Mouse (Mus musculus): ENCODE measurements around the gene Arpp19.

Gene Arpp19

DNA sequence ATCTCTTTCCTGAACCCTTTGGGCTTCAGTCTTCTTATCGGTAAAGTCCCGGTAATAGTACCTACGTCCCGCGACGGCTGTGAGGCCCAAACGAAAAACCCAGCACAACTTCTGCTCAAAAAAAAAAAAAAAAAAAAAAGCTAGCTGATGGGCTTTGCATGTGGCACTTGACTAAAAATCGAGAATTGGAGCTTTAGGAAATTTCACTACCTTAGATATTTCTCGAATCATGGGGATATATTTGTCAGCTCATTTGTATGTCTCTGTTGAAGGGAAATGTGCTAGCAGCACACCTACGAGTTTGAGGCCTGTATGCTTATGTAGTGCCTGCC is 909 bp downstream of the Arpp19 start:
- no peak for DNase-seq (ENCODE audit: low read depth, low spot score)

DNA sequence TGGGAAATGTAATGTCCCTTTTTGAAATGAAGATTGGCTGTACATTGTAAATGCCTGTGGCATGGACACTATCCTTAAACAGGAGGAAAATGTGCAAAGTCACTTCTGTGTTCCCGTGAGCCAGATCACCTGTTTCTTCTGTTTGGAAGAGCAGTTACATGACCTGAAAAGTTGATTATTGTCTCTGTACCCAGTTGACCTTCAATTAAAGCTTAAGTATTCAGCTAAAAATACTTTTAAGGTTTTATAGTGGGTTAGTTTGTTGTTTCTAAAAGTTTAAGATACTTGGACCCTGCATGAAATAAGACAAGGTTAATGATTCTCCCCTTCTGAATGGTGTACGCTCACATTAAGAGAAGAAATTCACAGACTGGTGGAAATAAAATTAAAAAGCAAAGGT is 3.2 kb downstream of the Arpp19 start:
- DNase-seq (ENCODE audit: low read depth, low spot score), result no peak

DNA sequence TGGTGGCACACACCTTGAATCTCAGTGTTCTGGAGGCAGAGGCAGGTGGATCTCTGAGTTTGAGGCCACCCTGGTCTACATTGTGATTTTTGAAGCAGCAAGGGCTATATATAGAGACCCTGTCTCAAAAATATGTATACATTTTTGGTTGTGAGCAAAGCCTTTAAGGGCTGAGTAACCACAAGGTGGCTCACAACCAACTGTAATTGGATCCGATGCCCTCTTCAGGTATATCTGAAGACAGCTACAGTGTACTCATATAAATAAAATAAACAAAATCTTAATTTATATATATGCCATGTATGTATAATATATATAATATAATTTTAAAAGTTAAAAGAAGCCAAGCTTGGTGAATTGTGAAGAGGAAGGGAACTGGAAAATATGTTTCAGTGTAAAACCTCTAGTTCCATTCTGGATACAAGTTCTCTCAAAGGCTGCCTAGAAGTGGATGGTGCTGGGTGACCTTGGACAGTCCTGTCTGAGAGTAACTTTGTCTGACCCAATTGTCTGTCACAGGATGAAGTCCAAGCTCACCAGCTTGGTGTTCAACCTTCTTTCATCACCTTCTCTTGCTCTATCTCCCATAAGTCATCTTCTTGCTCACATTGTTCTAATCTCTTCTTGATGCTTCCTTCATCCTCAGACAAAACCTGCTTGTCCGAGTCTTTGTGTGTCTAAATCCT is 4.6 kb downstream of the Arpp19 start:
- DNase-seq (ENCODE audit: low read depth, low spot score), result no peak

DNA sequence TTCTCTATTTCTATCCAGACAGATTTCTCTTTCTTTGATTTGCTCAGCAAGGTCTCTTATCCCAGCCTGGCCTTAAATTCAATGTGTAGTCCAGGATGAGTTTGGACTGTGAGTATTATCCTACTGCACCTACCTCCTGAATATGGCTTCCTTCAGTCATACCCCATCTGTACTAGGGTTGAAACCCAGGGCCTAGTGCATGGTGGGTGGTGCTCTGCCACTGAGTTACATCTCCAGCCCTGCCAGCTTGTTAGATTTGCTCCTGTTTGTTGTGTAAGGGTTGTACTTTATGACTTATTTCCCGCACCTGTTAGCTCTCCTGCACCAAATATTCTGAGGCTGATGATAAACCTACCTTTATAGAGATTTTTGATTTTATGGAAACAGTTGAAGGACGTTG is 5.8 kb downstream of the Arpp19 start:
- no peak for DNase-seq (ENCODE audit: low read depth, low spot score)

DNA sequence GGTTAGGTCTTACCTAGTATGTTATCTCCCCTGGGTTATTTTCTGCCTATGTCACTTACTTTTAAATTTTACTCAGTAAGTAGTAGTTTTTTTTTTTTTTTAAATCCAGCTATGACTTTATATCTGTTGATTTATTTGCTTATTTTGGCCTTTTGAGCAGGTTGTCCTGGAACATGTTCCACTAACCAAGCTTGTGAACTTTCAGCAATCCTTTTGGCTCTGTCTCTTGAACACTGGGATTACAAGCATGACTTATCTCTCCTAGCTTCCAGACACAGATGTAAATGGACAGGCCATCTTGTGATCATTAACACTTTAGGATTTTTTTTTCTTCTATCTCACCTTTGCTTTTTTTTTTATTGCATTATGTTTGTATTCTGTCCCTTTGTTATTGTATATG is 9.7 kb downstream of the Arpp19 start:
- no peak for DNase-seq (ENCODE audit: low read depth, low spot score)

DNA sequence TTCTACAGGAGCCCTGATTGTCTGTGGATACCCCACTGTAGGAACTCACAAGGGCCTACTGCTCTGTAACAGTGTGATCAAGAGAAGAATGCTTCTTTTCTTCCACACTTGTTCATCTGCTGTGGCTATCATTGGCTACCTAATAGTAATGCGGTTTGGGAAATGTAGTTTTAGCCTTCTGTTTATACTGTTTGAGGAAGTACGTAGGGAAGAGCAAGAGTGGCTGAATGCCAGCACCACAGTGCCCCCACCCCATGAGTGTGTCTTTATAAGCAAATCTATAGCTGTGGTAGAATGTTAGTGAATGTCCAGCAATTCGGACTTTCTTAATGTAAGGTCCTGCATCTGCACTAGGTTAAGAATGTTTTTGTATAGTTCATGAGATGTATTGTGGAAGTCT is 11.7 kb downstream of the Arpp19 start:
- no peak for DNase-seq (ENCODE audit: low read depth, low spot score)

DNA sequence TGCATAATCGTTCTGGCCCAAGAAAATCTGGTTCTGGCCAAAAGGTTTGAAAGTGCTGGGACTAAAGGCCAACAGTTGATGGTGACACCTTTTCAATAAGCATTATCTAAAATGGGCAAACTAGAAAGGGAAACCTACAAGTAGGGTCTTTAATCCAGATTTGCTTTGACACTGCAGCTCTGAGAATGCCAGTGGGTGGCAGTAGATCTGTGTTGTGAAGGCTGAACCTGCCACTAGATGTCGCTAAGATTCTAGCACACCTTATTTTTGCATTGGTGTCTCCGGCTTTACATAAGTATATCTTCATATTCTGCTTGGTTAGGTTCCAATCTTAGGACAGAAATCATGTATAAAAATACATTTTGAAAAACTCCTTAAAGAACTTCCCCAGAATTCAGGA is 12.6 kb downstream of the Arpp19 start:
- DNase-seq (ENCODE audit: low read depth, low spot score), result peak; percentile 64

DNA sequence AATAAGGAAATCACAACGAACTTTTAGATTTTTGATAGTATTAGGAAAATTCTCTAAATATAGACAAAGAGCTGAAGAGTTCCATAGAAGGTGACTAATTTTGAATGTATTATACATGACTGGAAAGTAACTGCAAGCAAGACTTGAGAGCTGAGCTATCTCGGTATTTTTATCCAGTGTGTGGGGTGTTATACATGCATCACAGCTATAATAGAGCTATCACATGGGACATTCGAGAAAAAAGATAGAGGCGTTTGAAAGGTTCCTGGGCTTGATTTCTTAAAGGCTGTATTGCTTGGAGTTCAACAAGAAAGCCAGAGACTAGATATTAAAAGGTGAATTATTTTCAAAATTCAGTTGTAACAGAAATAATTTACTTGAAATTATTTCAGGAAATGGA is 14.4 kb downstream of the Arpp19 start:
- DNase-seq (ENCODE audit: low read depth, low spot score), result no peak

DNA sequence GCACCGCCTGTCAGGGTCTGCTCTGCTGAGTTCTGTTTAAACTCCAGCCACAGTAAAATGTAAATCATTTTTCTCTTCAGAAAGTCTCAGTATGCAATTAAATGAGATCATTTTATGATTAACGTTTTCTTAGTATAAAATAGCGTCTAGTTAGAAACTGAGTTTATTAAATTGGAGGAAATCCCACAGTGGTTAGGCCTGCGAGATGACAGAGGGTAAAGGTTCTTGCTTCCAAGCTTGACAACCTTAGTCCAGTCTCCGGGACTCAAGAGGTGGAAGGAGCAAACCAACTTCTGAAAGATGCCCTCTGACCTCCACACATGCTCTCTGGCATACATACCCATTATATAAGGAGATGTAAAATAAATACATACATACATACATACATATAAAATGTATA is 17.6 kb downstream of the Arpp19 start:
- no peak for DNase-seq (ENCODE audit: low read depth, low spot score)

DNA sequence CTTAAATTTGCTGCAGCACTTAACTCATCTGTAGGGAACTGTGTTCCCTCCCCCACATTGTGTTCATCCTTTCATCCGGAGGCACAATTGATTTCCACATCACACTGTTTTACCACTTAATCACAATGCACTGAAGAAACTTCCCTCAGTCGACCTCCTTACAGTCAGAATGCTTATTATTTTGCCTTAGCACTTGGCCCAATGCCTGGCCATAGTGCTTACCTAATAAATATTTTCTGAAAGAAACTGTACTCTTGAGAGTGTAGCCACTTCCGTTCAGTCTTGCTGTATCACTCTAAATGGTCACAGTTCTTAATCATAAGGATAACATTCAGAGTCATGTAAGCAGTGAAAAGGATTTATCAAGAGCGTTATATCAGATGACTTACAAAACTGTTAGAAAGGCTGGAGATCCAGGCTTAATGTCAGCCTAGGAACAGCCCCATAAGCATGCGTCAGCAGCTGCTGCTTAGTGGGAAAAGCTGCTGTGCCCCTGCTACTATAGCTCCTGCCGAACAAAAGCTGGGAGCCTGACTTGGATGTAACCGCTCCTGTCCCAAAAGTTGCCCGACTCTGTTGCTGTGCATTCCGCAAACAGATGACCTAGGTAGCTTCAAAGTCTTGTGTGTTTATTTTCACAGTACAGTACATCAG is 27.4 kb downstream of the Arpp19 start:
- DNase-seq (ENCODE audit: low read depth, low spot score), result no peak

DNA sequence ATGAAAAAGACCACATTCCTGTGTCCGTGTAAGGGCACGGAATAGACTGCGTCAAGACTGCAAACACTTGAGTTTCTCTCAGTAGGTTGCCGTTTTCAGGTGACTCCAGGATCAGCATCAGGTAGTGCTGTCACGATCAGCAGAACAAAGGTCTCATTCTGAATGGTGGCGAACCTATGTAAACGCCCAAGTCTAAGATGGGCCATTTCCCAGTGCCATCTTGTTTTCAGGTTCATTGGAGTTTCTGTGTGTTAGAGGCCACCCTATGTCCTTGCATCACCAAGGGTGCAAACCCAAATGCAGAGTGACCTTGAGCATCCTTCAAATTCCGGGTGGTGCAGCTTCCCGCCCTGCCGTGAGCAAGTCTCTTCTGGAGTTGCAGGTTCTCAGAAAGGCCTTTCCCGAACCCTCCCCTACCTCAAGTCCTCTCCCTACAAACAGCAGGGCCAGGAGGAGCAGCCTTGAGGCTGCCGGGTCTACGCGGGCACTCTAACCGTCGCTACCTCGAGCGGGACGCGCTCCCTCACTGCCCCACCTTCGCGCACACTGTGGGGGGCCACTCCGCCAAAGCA is 33.1 kb downstream of the Arpp19 start, which contains the start of gene Myo5a:
Gene Myo5a (plus strand): TSS at position 559 of the 572 bp plus-strand sequence.
- peak; percentile 31 for DNase-seq (ENCODE audit: low read depth, low spot score)

DNA sequence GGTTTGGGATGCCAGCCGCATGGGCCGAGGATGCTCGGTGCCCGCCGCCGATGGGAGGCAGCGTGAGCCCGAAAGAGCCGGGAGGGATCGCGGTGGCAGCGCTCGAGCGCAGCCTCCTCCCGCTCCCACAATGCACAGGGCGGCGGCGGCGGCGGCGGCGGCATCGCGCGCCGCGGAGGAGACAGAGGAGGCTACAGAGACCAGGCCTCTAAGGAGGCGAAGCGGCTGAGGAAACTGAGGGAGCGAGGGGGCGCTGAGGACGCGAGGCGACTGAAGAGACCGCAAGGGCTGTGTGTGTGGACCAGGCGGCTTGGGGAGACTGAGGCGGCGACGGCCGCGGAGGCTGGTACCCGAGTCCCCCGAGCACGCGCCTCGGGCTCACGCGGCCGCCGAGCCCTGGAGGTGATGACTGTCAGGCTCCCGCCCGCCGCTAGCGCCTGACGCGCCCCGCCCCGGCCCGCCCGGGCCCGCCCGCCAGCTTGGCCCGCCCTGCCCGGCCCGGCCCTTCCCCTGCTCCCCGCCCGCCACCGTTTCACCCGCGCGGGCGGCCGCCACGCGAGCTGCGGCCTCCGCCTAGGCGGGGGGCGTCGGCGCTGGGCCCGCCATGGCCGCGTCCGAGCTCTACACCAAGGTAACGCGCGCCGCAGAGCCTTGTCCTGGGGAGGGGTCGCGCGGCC is 33.8 kb downstream of the Arpp19 start:
- DNase-seq (ENCODE audit: low read depth, low spot score), result peak; percentile 69

DNA sequence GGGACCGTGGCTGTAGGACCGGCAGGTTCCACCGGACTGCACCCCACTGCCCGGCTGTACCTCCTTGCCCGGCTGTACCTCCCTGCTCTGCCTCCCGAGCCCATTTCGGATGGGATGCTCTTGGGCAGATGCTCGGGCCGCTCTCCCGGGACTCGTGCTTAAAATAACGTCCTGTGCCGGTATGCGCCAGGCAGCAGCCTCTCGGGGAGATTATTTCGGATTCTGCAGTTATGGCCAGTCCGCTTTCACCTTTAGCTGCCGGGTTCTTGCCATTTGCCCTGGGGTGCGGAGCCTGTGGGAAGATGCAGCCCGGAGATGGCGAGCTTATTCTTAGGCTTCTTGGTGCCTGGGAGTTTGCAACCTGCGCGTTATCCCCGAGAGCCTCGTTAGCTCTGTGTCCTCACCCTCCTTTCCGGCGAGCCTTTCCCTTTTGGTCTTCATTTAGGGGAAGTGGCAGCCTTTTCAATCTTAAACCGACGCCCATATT is 34.3 kb downstream of the Arpp19 start:
- DNase-seq (ENCODE audit: low read depth, low spot score), result peak; percentile 34

DNA sequence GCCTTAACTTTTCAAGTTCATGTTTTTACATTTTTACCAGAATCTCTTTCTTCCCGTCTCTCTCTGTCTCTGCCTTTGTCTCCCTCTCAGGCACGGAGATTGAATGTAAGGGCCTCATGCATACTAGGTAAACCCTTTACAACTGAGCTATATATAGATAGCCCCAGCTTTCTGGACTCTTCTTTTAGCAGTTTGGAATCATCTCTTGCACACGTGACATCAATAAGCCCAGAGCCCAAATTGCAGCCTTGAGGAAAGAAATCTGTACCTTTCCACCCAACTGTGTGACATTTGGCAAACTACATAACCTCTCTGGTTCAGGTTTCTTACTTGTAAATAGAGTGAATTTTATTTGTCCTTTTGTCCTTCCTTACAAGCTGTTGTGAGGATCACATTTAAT is 34.9 kb downstream of the Arpp19 start:
- DNase-seq (ENCODE audit: low read depth, low spot score), result no peak

DNA sequence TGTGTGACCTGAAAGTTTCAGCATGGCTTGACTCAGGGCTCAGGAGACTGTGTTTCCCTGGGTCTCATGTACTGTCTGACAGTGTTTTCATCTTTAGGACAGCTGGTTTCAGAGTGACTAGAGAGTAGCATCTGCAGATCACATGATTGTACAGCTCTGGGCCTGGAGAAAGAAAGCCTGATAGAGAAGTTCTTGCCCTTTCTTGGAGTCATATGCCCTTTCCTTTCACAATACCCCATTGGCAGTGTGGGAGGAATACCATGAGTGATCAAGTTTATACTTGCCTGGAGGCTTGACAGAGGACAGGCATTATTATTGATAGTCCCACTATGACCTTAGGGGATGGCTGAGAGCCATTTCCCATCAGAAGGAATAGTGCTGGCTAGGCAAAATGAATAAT is 39.8 kb downstream of the Arpp19 start:
- no peak for DNase-seq (ENCODE audit: low read depth, low spot score)

DNA sequence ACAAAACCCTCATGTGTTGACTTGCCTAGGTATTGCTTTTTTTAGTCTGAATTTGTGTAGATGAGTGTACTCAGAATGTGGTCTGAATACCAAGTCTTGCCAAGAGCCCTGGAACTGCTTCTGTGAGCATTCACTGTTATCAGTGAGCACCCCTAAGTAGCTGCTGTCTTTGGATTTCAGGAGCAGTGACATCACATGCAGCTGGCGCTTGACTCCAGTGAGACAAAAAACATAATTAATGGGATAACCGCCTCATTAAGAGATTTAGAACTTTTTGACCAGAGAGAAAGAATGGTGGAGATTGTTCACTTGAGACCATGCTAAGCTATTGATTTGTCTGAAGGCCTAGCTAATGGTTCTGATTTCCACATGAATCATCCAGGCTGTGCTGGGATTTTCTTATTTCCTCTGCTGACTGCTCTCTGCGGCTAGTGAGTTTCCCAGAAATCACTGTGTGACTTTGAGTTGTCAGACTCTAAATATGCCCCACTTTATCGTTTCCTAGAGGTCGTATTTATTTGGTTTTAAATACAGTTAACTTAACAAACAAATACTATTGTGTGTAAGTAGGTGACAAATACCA is 47.9 kb downstream of the Arpp19 start:
- no peak for DNase-seq (ENCODE audit: low read depth, low spot score)

DNA sequence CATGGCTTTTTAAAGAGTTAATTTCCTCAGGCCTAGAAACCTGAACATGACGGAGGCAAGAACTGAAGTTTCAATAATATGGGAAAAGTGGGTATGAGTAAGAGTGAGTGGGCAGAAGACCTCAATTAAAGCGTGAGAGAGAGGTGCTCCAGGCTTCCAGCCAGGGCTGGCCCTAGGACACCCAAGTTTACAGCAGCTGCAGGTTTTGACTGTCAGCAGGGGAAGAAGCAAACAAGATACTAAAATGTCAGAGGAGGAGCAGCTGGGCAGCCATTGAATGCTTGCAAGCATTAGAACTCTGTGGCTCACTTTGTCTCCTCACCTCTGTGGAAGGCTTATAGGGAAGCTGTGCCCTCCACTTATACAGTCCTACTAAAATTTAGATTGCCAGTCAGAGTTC is 50.4 kb downstream of the Arpp19 start:
- no peak for DNase-seq (ENCODE audit: low read depth, low spot score)

DNA sequence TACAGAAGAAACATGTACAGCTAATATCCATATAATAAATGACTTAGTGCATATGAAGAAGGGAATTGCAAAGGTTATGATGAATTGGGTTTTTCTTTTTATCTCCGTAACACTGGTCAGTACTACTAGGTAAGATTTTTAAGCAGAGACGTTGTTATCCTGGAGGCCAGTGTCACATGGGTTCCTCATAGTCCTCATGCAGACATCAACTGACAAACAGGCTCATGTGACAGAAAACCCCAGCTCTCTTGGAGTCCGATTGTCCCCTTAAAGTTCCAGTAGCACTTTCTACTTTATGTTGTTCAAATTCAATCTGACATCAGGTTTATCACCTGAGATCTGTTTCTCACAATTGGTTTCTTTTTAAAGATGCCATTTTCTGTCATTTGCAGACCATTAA is 51.9 kb downstream of the Arpp19 start:
- DNase-seq (ENCODE audit: low read depth, low spot score), result no peak

DNA sequence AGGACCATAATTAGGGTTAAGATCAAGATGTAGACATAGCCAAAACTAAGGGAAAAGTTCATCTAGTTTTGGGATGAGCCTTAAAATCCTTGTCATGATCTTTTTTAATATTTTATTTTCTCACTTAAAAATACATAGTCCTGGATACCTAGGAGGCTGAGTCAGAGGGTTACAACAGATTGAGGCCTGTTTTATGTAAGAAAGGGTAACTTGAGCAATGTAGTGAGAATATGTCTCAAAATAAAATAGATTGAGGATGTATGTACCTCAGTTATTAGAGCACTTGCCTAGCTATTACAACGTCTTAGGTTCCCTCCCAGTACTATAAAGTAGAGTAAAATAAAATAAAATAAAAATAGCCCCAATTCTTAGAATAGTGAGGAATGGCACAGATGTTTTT is 54.7 kb downstream of the Arpp19 start:
- DNase-seq (ENCODE audit: low read depth, low spot score), result no peak

DNA sequence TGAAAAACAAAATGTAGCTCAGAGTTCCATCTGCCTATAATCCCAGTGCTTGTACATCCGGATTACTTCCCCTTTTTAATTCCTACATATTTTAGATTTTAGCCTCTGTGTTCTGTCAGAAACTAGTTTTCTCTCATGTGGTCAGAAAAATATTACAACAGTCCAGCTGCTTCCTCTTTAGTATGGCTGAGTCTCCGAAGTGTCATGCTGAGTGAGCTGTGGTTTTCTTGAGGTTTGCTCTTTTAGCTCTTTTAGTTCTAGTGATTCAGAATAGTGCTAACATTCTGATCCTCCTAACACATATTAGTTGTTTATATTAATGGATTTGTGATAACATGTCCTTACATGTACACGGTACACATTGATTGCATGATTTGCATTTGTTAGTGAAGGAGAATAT is 57.3 kb downstream of the Arpp19 start:
- no peak for DNase-seq (ENCODE audit: low read depth, low spot score)

DNA sequence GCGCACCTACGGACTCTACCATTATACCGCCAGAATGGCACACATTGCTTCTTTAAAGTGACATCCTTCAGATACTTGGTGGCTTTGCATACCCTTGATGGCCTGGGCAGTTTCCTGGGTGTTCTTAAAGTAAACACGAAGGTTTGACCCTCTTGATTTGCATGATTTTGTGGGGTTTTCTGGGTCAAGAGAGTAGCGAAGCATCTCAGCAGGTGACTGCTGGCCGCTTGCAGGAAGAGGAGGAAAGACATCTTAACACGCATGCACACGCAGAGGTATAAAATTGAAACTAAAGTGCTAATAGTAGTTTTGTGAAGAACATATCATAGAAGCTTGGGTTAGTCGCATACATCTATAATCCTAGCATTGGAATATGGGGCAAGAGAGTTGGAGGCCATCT is 61.5 kb downstream of the Arpp19 start:
- no peak for DNase-seq (ENCODE audit: low read depth, low spot score)

DNA sequence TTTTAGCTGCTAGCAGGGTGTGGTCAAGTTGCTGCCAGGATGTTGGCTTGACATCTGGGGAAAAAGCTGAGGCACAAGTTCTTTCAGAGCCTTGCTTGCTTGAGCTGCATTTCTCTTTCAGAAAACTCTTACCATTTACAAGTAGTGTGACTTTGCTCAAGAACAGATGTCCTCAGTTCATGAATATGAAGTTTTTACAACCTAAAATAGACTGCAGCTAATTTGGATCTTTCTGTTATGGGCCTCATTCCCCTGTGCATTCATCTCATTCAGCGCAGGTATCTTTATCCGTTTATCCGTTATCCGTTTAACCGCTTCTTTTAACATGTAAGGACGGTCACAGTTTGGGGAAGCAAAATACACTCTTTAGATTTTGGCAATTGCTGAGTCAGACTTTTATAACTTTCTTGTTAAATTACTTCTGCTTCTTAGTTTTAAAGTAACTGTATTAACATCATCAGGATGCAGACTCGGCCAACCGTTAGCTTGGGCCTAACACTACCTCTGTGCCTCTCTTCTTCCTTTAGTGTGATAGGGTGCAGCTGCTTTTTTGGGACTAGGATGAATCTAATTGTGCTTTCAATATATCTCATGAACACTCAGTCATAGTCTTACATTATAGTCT is 62.9 kb downstream of the Arpp19 start:
- no peak for DNase-seq (ENCODE audit: low read depth, low spot score)

All from forelimb bud, embryonic 11.5 days (tissue).